Mouse (Mus musculus) hindbrain, embryonic 14.5 days (tissue): Measurements from ENCODE around the gene Xpnpep3. TPM values are rescaled to one million over a fixed set of nuclear protein-coding genes. Genes with fewer than 3 reads are reported as not detected.
A peak's percentile ranks its signal among the peaks of the same experiment; 100 is the strongest.

Experiments used
- ATAC-seq: fragments of 200-750 bp; cut with Nextera tagmentation; 2 replicates; pipeline ENCODE4 v1.8.0; 2017; ENCODE audit warnings: moderate number of reproducible peaks, mild to moderate bottlenecking, moderate TSS enrichment, moderate library complexity; ENCODE audit not compliant: low FRiP score
- DNase-seq: peaks from one replicate; pipeline ENCODE4 v3.0.0-alpha.2; 2015; ENCODE audit warnings: low spot score
- H3K27ac ChIP-seq: fragments of 300-500 bp; sonication (generic); 2 replicates; pipeline ENCODE4 v1.5.1; 2014; ENCODE audit warnings: mild to moderate bottlenecking, moderate library complexity
- H3K27me3 ChIP-seq: fragments of 300-500 bp; sonication (generic); 2 replicates; pipeline ENCODE4 v1.6.1; 2014; ENCODE audit warnings: mild to moderate bottlenecking, low read length, mixed read lengths; ENCODE audit not compliant: control insufficient read depth, insufficient read depth
- H3K36me3 ChIP-seq: fragments of 300-500 bp; sonication (generic); replicated peaks from 2 replicates; pipeline ENCODE4 v1.6.1; 2014; ENCODE audit not compliant: control insufficient read depth, insufficient read depth
- H3K4me1 ChIP-seq: fragments of 300-500 bp; sonication (generic); replicated peaks from 2 replicates; pipeline ENCODE4 v1.6.1; 2014; ENCODE audit warnings: antibody characterized with exemption, low read length, mixed read lengths; ENCODE audit not compliant: control insufficient read depth, insufficient read depth
- H3K4me2 ChIP-seq: fragments of 300-500 bp; sonication (generic); replicated peaks from 2 replicates; pipeline ENCODE4 v1.6.1; 2014; ENCODE audit warnings: mild to moderate bottlenecking, moderate library complexity
- H3K4me3 ChIP-seq: fragments of 300-500 bp; sonication (generic); replicated peaks from 2 replicates; pipeline ENCODE4 v1.5.1; 2014; ENCODE audit warnings: mild to moderate bottlenecking, low read length
- H3K9ac ChIP-seq: fragments of 300-500 bp; sonication (generic); 2 replicates; pipeline ENCODE4 v1.6.1; 2014
- H3K9me3 ChIP-seq: fragments of 300-500 bp; sonication (generic); 2 replicates; pipeline ENCODE4 v1.6.1; 2016; ENCODE audit warnings: low read length; ENCODE audit not compliant: control insufficient read depth
- WGBS: fragments of 180-500 bp; shearing (Covaris S2); extraction: QIAGEN DNeasy Blood & Tissue Kit; methylation state at CpG from one replicate; pipeline ENCODE4 v1.1.7; 2014; 5-methylcytosine and 5-hydroxymethylcytosine counted together
- polyA plus RNA-seq: library from polyadenylated mRNA; unstranded; fragments of >200 nt; fragmentation: Nextera tagmentation; extraction: Ambion mirVana; gene quantifications from 2 replicates; pipeline ENCODE4 v1.2.1, GENCODE M21; 2014

Gene Xpnpep3
- polyA plus RNA-seq: 3.8 and 5.3 TPM in 2 replicates

- no peaks in the 10 kb centered on the region for H3K27me3 ChIP-seq
- peak; percentile 98 for DNase-seq
- WGBS: under 1% methylated on average over 50 of the region's 50 CpGs
- H3K9ac ChIP-seq: peak within 1 kb of the TSS; percentile 96
- peak; percentile 99 for ATAC-seq
- peaks cover 21% of the 10 kb centered on the region for H3K4me1 ChIP-seq
- no peaks in the 10 kb centered on the region for H3K9me3 ChIP-seq
- peak within 1 kb of the TSS; percentile 99 for H3K27ac ChIP-seq
- peak within 1 kb of the TSS; percentile 73 for H3K4me3 ChIP-seq
- peak within 1 kb of the TSS; percentile 83 for H3K4me2 ChIP-seq
- no peaks in the 10 kb centered on the region; the same call in 1 of the 2 replicates for H3K36me3 ChIP-seq
Observed at GRCm38 (mm10) chr15:81399638-81400315, at the start of gene Xpnpep3, which contains the start of gene St13. Gene Xpnpep3 (plus strand): TSS chr15:81400138. Gene St13 (minus strand): TSS chr15:81400077.

GRCm38 (mm10) chr15:81350401-81350800 lies 49.5 kb upstream of the Xpnpep3 start:
- Histone ChIP-seq H3K4me2 (no peak overlapping the region), H3K4me3 (no peak overlapping the region), H3K9me3 (no peaks in the 10 kb centered on the region), H3K9ac (no peak overlapping the region), H3K4me1 (no peaks in the 10 kb centered on the region), H3K36me3 (no peaks in the 10 kb centered on the region), H3K27ac (0 out of 2 replicates have a peak overlapping the region, but pooled peaks have one; percentile 17), H3K27me3 (no peaks in the 10 kb centered on the region)
- ATAC-seq (no peak), DNase-seq (no peak)
- WGBS: 59% methylated on average over 1 of the region's 1 CpGs

- H3K36me3 ChIP-seq: no peaks in the 10 kb centered on the region
- ATAC-seq (no peak), DNase-seq (no peak)
- no peak overlapping the region for H3K4me2 ChIP-seq
- H3K27me3 ChIP-seq: no peaks in the 10 kb centered on the region
- no peak overlapping the region for H3K4me3 ChIP-seq
- no peak overlapping the region for H3K9ac ChIP-seq
- no peaks in the 10 kb centered on the region for H3K9me3 ChIP-seq
- 68% methylated on average over 1 of the region's 1 CpGs for WGBS
- no peak overlapping the region for H3K27ac ChIP-seq
- H3K4me1 ChIP-seq: peaks cover 6% of the 10 kb centered on the region; the same call in 1 of the 2 replicates
Observed at GRCm38 (mm10) chr15:81352638-81353037, 47.3 kb upstream of the Xpnpep3 start.

- Histone ChIP-seq H3K4me2 (no peak overlapping the region), H3K4me3 (no peak overlapping the region), H3K9ac (no peak overlapping the region), H3K9me3 (no peaks in the 10 kb centered on the region), H3K27me3 (no peaks in the 10 kb centered on the region), H3K4me1 (peaks cover 21% of the 10 kb centered on the region), H3K36me3 (no peaks in the 10 kb centered on the region), H3K27ac (no peak overlapping the region)
- no peak for DNase-seq
- ATAC-seq: no peak
- WGBS: 65% methylated on average over 3 of the region's 3 CpGs
Observed at GRCm38 (mm10) chr15:81355146-81355761, 44.7 kb upstream of the Xpnpep3 start.

- no peak for DNase-seq
- H3K27me3 ChIP-seq: no peaks in the 10 kb centered on the region
- no peak for ATAC-seq
- peaks cover 21% of the 10 kb centered on the region for H3K4me1 ChIP-seq
- H3K4me2 ChIP-seq: no peak overlapping the region
- H3K4me3 ChIP-seq: no peak overlapping the region
- no peak overlapping the region for H3K9ac ChIP-seq
- no peaks in the 10 kb centered on the region for H3K9me3 ChIP-seq
- no peaks in the 10 kb centered on the region for H3K36me3 ChIP-seq
- WGBS: 42% methylated on average over 5 of the region's 5 CpGs
- H3K27ac ChIP-seq: no peak overlapping the region
Observed at GRCm38 (mm10) chr15:81356946-81357345, 43.0 kb upstream of the Xpnpep3 start.

- no peak overlapping the region for H3K4me2 ChIP-seq
- 93% methylated on average over 3 of the region's 3 CpGs for WGBS
Observed at GRCm38 (mm10) chr15:81358943-81359342, 41.0 kb upstream of the Xpnpep3 start.

GRCm38 (mm10) chr15:81359421-81359820 lies 40.5 kb upstream of the Xpnpep3 start:
- H3K4me1 ChIP-seq: peaks cover 21% of the 10 kb centered on the region
- H3K4me2 ChIP-seq: peak overlapping the region; percentile 92; the same call in 1 of the 2 replicates
- peaks cover 21% of the 10 kb centered on the region for H3K36me3 ChIP-seq
- peak overlapping the region; percentile 61; the same call in 1 of the 2 replicates for H3K4me3 ChIP-seq
- DNase-seq: no peak
- ATAC-seq: no peak
- H3K9ac ChIP-seq: no peak overlapping the region
- H3K27ac ChIP-seq: no peak overlapping the region
- H3K9me3 ChIP-seq: no peaks in the 10 kb centered on the region
- H3K27me3 ChIP-seq: no peaks in the 10 kb centered on the region
- 88% methylated on average over 5 of the region's 5 CpGs for WGBS

More at GRCm38 (mm10) chr15:81358943-81359342, 41.0 kb upstream of the Xpnpep3 start:
- Histone ChIP-seq H3K36me3 (peaks cover 17% of the 10 kb centered on the region), H3K27ac (no peak overlapping the region), H3K9ac (no peak overlapping the region), H3K4me3 (no peak overlapping the region), H3K4me1 (peaks cover 21% of the 10 kb centered on the region), H3K27me3 (no peaks in the 10 kb centered on the region), H3K9me3 (no peaks in the 10 kb centered on the region)
- DNase-seq: no peak
- no peak for ATAC-seq

- peak; percentile 99 for ATAC-seq
- Histone ChIP-seq H3K9ac (peak within 1 kb of the TSS; percentile 72), H3K27me3 (no peaks in the 10 kb centered on the region), H3K9me3 (no peaks in the 10 kb centered on the region), H3K27ac (peak within 1 kb of the TSS; percentile 76), H3K4me1 (peaks cover 21% of the 10 kb centered on the region), H3K4me3 (peak within 1 kb of the TSS; percentile 61), H3K4me2 (peak within 1 kb of the TSS; percentile 92), H3K36me3 (peaks cover 32% of the 10 kb centered on the region)
- peak; percentile 93 for DNase-seq
- WGBS: under 1% methylated on average over 30 of the region's 30 CpGs
Observed at GRCm38 (mm10) chr15:81360345-81361021, 39.5 kb upstream of the Xpnpep3 start, which contains the start of gene Slc25a17. Gene Slc25a17 (minus strand): TSS chr15:81360812.

GRCm38 (mm10) chr15:81361022-81361404 lies 38.9 kb upstream of the Xpnpep3 start:
- no peaks in the 10 kb centered on the region for H3K27me3 ChIP-seq
- H3K4me3 ChIP-seq: peak overlapping the region; percentile 61
- 44% methylated on average over 6 of the region's 6 CpGs for WGBS
- ATAC-seq: peak; percentile 61
- 0 out of 2 replicates have a peak overlapping the region, but pooled peaks have one; percentile 8 for H3K9ac ChIP-seq
- H3K9me3 ChIP-seq: no peaks in the 10 kb centered on the region
- no peak for DNase-seq
- H3K4me1 ChIP-seq: peaks cover 21% of the 10 kb centered on the region
- H3K36me3 ChIP-seq: peaks cover 37% of the 10 kb centered on the region
- peak overlapping the region; percentile 76 for H3K27ac ChIP-seq
- H3K4me2 ChIP-seq: peak overlapping the region; percentile 92
